Mouse (Mus musculus) spleen, adult 2 months (tissue): ENCODE data around the gene Slc22a15. TPM values are rescaled to one million over a fixed set of nuclear protein-coding genes. Genes with fewer than 3 reads are reported as not detected.

Experiments used
- DNase-seq, 2 experiments: peaks; one replicate each; pipeline versions ENCODE4 v3.0.0 to v3.0.0-alpha.2; 2012 to 2021; ENCODE audit warnings: low spot score in 2 of 2, low read depth in 1 of 2
- H3K27ac ChIP-seq: fragments of 200-500 bp; 2 replicates; pipeline ENCODE4 v1.5.1; 2012; ENCODE audit warnings: low read length, inconsistent platforms; ENCODE audit not compliant: insufficient read depth
- H3K27me3 ChIP-seq: fragments of 200-500 bp; 2 replicates; pipeline ENCODE4 v1.6.1; 2012; ENCODE audit warnings: mild to moderate bottlenecking, moderate library complexity, low read length, inconsistent platforms; ENCODE audit not compliant: control insufficient read depth, insufficient read depth
- H3K36me3 ChIP-seq: fragments of 200-500 bp; 2 replicates; pipeline ENCODE4 v1.6.1; 2012; ENCODE audit warnings: mild to moderate bottlenecking, low read length, inconsistent platforms; ENCODE audit not compliant: control insufficient read depth, insufficient read depth
- H3K4me1 ChIP-seq: fragments of 200-500 bp; 2 replicates; pipeline ENCODE4 v1.6.1; 2011; ENCODE audit warnings: inconsistent platforms; ENCODE audit not compliant: control insufficient read depth, insufficient read depth, insufficient read length
- H3K4me3 ChIP-seq: fragments of 200-500 bp; 2 replicates; pipeline ENCODE4 v1.5.1; 2011; ENCODE audit warnings: mild to moderate bottlenecking, inconsistent platforms; ENCODE audit not compliant: insufficient read depth, insufficient read length; ENCODE audit errors: extremely low read depth
- CTCF ChIP-seq: fragments of 200-500 bp; IDR thresholded peaks from 2 replicates; pipeline ENCODE4 v1.5.1; 2011; ENCODE audit warnings: mild to moderate bottlenecking, inconsistent platforms; ENCODE audit not compliant: insufficient read depth, insufficient read length, insufficient replicate concordance; ENCODE audit errors: extremely low read depth
- POLR2A ChIP-seq: fragments of 200-500 bp; IDR thresholded peaks from 2 replicates; pipeline ENCODE4 v1.6.1; 2011; ENCODE audit warnings: low read depth, low read length, inconsistent platforms
- WGBS: fragments of 180-500 bp; shearing (Covaris S2); methylation state at CpG from one replicate; pipeline ENCODE4 v1.1.7; 2018; 5-methylcytosine and 5-hydroxymethylcytosine counted together
- polyA plus RNA-seq: library from polyadenylated mRNA; depleted of rRNA; stranded (reverse); fragments of >200 nt; gene quantifications from 2 replicates; pipeline ENCODE4 v1.2.3, GENCODE M21; 2012; rRNA removed

The Slc22a15 gene
- polyA plus RNA-seq, 1 experiment = 2.5 TPM

- Histone ChIP-seq H3K27ac (no peak overlapping the region), H3K4me3 (no peak overlapping the region), H3K4me1 (no peaks in the 10 kb centered on the region), H3K27me3 (no peaks in the 10 kb centered on the region), H3K36me3 (no peaks in the 10 kb centered on the region)
- TF ChIP-seq CTCF (no peak), POLR2A (no peak)
- DNase-seq = no peak
- 93% methylated on average over 3 of the region's 3 CpGs for WGBS
Observed at GRCm38 (mm10) chr3:101816006-101816405, 108.2 kb downstream of the Slc22a15 start.

- Histone ChIP-seq H3K36me3 (no peaks in the 10 kb centered on the region), H3K4me3 (no peak overlapping the region), H3K4me1 (no peaks in the 10 kb centered on the region), H3K27ac (no peak overlapping the region), H3K27me3 (no peaks in the 10 kb centered on the region)
- 86% methylated on average over 9 of the region's 9 CpGs for WGBS
- no peak for DNase-seq
- no peak for TF ChIP-seq POLR2A
- no peak for TF ChIP-seq CTCF
Observed at GRCm38 (mm10) chr3:101814790-101815189, 109.5 kb downstream of the Slc22a15 start.

- 61% methylated on average over 10 of the region's 10 CpGs for WGBS
- DNase-seq = peak in 1 of 2 experiments; percentile 25
- H3K36me3 ChIP-seq = no peaks in the 10 kb centered on the region
- TF ChIP-seq POLR2A (no peak), CTCF (peak; percentile 74; the same call in 1 of the 2 replicates)
- no peaks in the 10 kb centered on the region for H3K27me3 ChIP-seq
- no peaks in the 10 kb centered on the region for H3K4me1 ChIP-seq
- no peak overlapping the region for H3K27ac ChIP-seq
- no peak overlapping the region for H3K4me3 ChIP-seq
Observed at GRCm38 (mm10) chr3:101812341-101812962, 111.8 kb downstream of the Slc22a15 start.

- WGBS = 57% methylated on average over 4 of the region's 4 CpGs
- Histone ChIP-seq H3K27me3 (no peaks in the 10 kb centered on the region), H3K4me3 (no peak overlapping the region), H3K36me3 (no peaks in the 10 kb centered on the region), H3K4me1 (no peaks in the 10 kb centered on the region), H3K27ac (no peak overlapping the region)
- TF ChIP-seq POLR2A (no peak), CTCF (no peak)
- DNase-seq = no peak
Observed at GRCm38 (mm10) chr3:101811931-101812330, 112.3 kb downstream of the Slc22a15 start.

- Histone ChIP-seq H3K27me3 (no peaks in the 10 kb centered on the region), H3K4me3 (no peak overlapping the region), H3K4me1 (no peaks in the 10 kb centered on the region), H3K36me3 (no peaks in the 10 kb centered on the region), H3K27ac (no peak overlapping the region)
- 88% methylated on average over 6 of the region's 6 CpGs for WGBS
- DNase-seq = no peak
- TF ChIP-seq POLR2A (no peak), CTCF (no peak)
Observed at GRCm38 (mm10) chr3:101807646-101808045, 116.6 kb downstream of the Slc22a15 start.

GRCm38 (mm10) chr3:101806941-101807340, 117.3 kb downstream of the Slc22a15 start:
- H3K27me3 ChIP-seq = no peaks in the 10 kb centered on the region
- DNase-seq = no peak
- no peaks in the 10 kb centered on the region for H3K36me3 ChIP-seq
- TF ChIP-seq POLR2A (no peak), CTCF (no peak)
- H3K4me3 ChIP-seq = no peak overlapping the region
- no peaks in the 10 kb centered on the region for H3K4me1 ChIP-seq
- H3K27ac ChIP-seq = no peak overlapping the region
- 68% methylated on average over 4 of the region's 4 CpGs for WGBS

- DNase-seq = peak in 1 of 2 experiments; percentile 57
- Histone ChIP-seq H3K27me3 (no peaks in the 10 kb centered on the region), H3K4me1 (no peaks in the 10 kb centered on the region), H3K27ac (no peak overlapping the region), H3K4me3 (no peak overlapping the region), H3K36me3 (no peaks in the 10 kb centered on the region)
- TF ChIP-seq POLR2A (no peak), CTCF (peak; percentile 65)
- 12% methylated on average over 16 of the region's 16 CpGs for WGBS
Observed at GRCm38 (mm10) chr3:101806149-101806548, 118.1 kb downstream of the Slc22a15 start.

Other genes with a start within 250 kb of the Slc22a15 start
- 1.4 TPM in 2 replicates for gene Mab21l3, start 75.5 kb downstream of the Slc22a15 start, polyA plus RNA-seq
- not detected in 2 replicates for gene Nhlh2, start 85.6 kb upstream of the Slc22a15 start, polyA plus RNA-seq
- 0.21 and 0.45 TPM in 2 replicates for gene Casq2, start 162.0 kb upstream of the Slc22a15 start, polyA plus RNA-seq